In genomic region chr14:52141445-52142127, GRCm38 (mm10) we compare ENCODE assay signal across 10 mouse cellular contexts. TPM values are rescaled to one million over a fixed set of nuclear protein-coding genes. Genes with fewer than 3 reads are reported as not detected.
DNase-seq lines count a peak whose midpoint lies in the region; ATAC-seq lines count a peak whose summit lies in the region.
"Had no signal": no experiment of that assay in that cellular context is flagged by ENCODE, and none has a peak within 500 bp of the region (broad histone marks: within the 10 kb centered on the region; RNA-seq: fewer than 3 reads in every experiment).

No protein-coding gene starts in this region.

- 0 out of 2 replicates have a peak overlapping the region, but pooled peaks have one; percentile 21 for H3K4me2 ChIP-seq in neural tube, embryonic 15.5 days
- peak overlapping the region; percentile 28; the same call in 1 of the 2 replicates for H3K4me2 ChIP-seq in embryonic facial prominence, embryonic 15.5 days (replicated peaks)
- peak overlapping the region; percentile 25; the same call in 1 of the 2 replicates for H3K4me2 ChIP-seq in stomach, embryonic 14.5 days (replicated peaks; ENCODE audit: low read depth, low read length)

- H3K9me3 ChIP-seq in neural tube, embryonic 15.5 days (replicated peaks): no peaks in the 10 kb centered on the region
- H3K9me3 ChIP-seq in embryonic facial prominence, embryonic 15.5 days (replicated peaks): no peaks in the 10 kb centered on the region
- H3K9me3 ChIP-seq in stomach, embryonic 14.5 days (ENCODE audit: control insufficient read depth, low read depth, low read length): no peaks in the 10 kb centered on the region
- H3K9me3 ChIP-seq: megakaryocyte, embryonic 14.5 days had no signal

- no peak overlapping the region for H3K4me3 ChIP-seq in neural tube, embryonic 15.5 days (replicated peaks)
- no peak overlapping the region for H3K4me3 ChIP-seq in embryonic facial prominence, embryonic 15.5 days (replicated peaks)
- H3K4me3 ChIP-seq in stomach, embryonic 14.5 days (ENCODE audit: low read depth, low read length): no peak overlapping the region

- H3K27ac ChIP-seq in neural tube, embryonic 15.5 days (replicated peaks): no peak overlapping the region
- no peak overlapping the region for H3K27ac ChIP-seq in embryonic facial prominence, embryonic 15.5 days (replicated peaks)
- no peak overlapping the region for H3K27ac ChIP-seq in stomach, embryonic 14.5 days (ENCODE audit: low read length)

- no peak for DNase-seq in neural tube, embryonic 10.5 days (ENCODE audit: extremely low spot score, low spot score)
- peak; percentile 12 to 51 for DNase-seq in lung, adult 18-20 months
- DNase-seq in adrenal gland, postnatal 14 days: no peak
- DNase-seq in urinary bladder, postnatal 36 days (ENCODE audit: low spot score in 2 of 2): no peak
- DNase-seq: cerebellum, adult 2 months; kidney, postnatal 36 days had no signal

- H3K9ac ChIP-seq in neural tube, embryonic 15.5 days (replicated peaks): no peak overlapping the region
- no peak overlapping the region for H3K9ac ChIP-seq in embryonic facial prominence, embryonic 15.5 days
- no peak overlapping the region for H3K9ac ChIP-seq in stomach, embryonic 14.5 days (replicated peaks; ENCODE audit: low read depth, low read length)

- H3K27me3 ChIP-seq in neural tube, embryonic 15.5 days (replicated peaks): no peaks in the 10 kb centered on the region
- no peaks in the 10 kb centered on the region for H3K27me3 ChIP-seq in embryonic facial prominence, embryonic 15.5 days
- no peaks in the 10 kb centered on the region for H3K27me3 ChIP-seq in stomach, embryonic 14.5 days (ENCODE audit: control insufficient read depth, insufficient read depth, low read length)

- no peak for ATAC-seq in neural tube, embryonic 15.5 days (ENCODE audit: low FRiP score)
- ATAC-seq in embryonic facial prominence, embryonic 15.5 days (ENCODE audit: insufficient number of reproducible peaks, low FRiP score, low TSS enrichment, low read depth): no peak
- ATAC-seq in stomach, embryonic 14.5 days (ENCODE audit: insufficient number of reproducible peaks, insufficient read depth, low FRiP score, low read depth): no peak

- WGBS in neural tube, embryonic 15.5 days: 78% methylated on average over 16 of the region's 16 CpGs
- 68% methylated on average over 16 of the region's 16 CpGs for WGBS in embryonic facial prominence, embryonic 15.5 days
- WGBS in stomach, embryonic 14.5 days: 66% methylated on average over 16 of the region's 16 CpGs

- no peaks in the 10 kb centered on the region for H3K36me3 ChIP-seq in neural tube, embryonic 15.5 days
- H3K36me3 ChIP-seq in embryonic facial prominence, embryonic 15.5 days: no peaks in the 10 kb centered on the region
- no peaks in the 10 kb centered on the region for H3K36me3 ChIP-seq in stomach, embryonic 14.5 days (ENCODE audit: control insufficient read depth, insufficient read depth, low read length)

- no peaks in the 10 kb centered on the region for H3K4me1 ChIP-seq in neural tube, embryonic 15.5 days
- H3K4me1 ChIP-seq in embryonic facial prominence, embryonic 15.5 days: 0 out of 2 replicates have a peak, but pooled peaks cover 10% of the 10 kb centered on the region
- no peaks in the 10 kb centered on the region for H3K4me1 ChIP-seq in stomach, embryonic 14.5 days (ENCODE audit: control insufficient read depth, insufficient read depth, low read length)

RNA-seq across cellular contexts. Expression of gene Rpgrip1, which starts 31.1 kb away (rescaled TPM):
- 42.6 and 46.0 TPM in 2 replicates for polyA plus RNA-seq in neural tube, embryonic 15.5 days (2015; fragmentation: Nextera tagmentation; extraction: Ambion mirVana)
- polyA plus RNA-seq in embryonic facial prominence, embryonic 15.5 days (2015; fragmentation: Nextera tagmentation; extraction: Ambion mirVana): 57.0 and 59.8 TPM in 2 replicates
- polyA plus RNA-seq in stomach, embryonic 14.5 days (2014; fragmentation: Nextera tagmentation; extraction: Ambion mirVana): 54.3 and 67.1 TPM in 2 replicates
- total RNA-seq in adrenal gland, postnatal 14 days (2021): 0.44 and 1.4 TPM in 2 replicates

RNA-seq across cellular contexts. Expression of gene Hnrnpc, which starts 37.8 kb away (rescaled TPM):
- polyA plus RNA-seq in neural tube, embryonic 15.5 days (2015; fragmentation: Nextera tagmentation; extraction: Ambion mirVana): 424 and 500 TPM in 2 replicates
- 549 and 552 TPM in 2 replicates for polyA plus RNA-seq in embryonic facial prominence, embryonic 15.5 days (2015; fragmentation: Nextera tagmentation; extraction: Ambion mirVana)
- 586 and 599 TPM in 2 replicates for polyA plus RNA-seq in stomach, embryonic 14.5 days (2014; fragmentation: Nextera tagmentation; extraction: Ambion mirVana)
- total RNA-seq in adrenal gland, postnatal 14 days (2021): 221 and 230 TPM in 2 replicates

RNA-seq across cellular contexts. Expression of gene Supt16, which starts 55.6 kb away (rescaled TPM):
- polyA plus RNA-seq in neural tube, embryonic 15.5 days (2015; fragmentation: Nextera tagmentation; extraction: Ambion mirVana): 36.8 and 45.9 TPM in 2 replicates
- 46.1 and 50.6 TPM in 2 replicates for polyA plus RNA-seq in embryonic facial prominence, embryonic 15.5 days (2015; fragmentation: Nextera tagmentation; extraction: Ambion mirVana)
- polyA plus RNA-seq in stomach, embryonic 14.5 days (2014; fragmentation: Nextera tagmentation; extraction: Ambion mirVana): 86.0 and 87.3 TPM in 2 replicates
- total RNA-seq in adrenal gland, postnatal 14 days (2021): 56.4 and 62.2 TPM in 2 replicates

Comparison
In these comparisons a context has a peak if more than half of its experiments do, and no peak if none do; other contexts are left out.
1. DNase-seq: peak in lung, adult 18-20 months (2 of 2); none in neural tube, embryonic 10.5 days (single experiment), adrenal gland, postnatal 14 days (single experiment) and urinary bladder, postnatal 36 days (0 of 2).
2. Peak in every context shown above with its lines, with median percentiles within 50 percentile points of each other: H3K4me2 ChIP-seq.